Mouse (Mus musculus) urinary bladder, postnatal 25 days (tissue): ENCODE measurements around the gene Mapkap1.

ENCODE experiments used
- DNase-seq: peaks from one replicate; pipeline ENCODE4 v3.0.0; 2022; ENCODE audit warnings: low spot score

The Mapkap1 gene

DNA sequence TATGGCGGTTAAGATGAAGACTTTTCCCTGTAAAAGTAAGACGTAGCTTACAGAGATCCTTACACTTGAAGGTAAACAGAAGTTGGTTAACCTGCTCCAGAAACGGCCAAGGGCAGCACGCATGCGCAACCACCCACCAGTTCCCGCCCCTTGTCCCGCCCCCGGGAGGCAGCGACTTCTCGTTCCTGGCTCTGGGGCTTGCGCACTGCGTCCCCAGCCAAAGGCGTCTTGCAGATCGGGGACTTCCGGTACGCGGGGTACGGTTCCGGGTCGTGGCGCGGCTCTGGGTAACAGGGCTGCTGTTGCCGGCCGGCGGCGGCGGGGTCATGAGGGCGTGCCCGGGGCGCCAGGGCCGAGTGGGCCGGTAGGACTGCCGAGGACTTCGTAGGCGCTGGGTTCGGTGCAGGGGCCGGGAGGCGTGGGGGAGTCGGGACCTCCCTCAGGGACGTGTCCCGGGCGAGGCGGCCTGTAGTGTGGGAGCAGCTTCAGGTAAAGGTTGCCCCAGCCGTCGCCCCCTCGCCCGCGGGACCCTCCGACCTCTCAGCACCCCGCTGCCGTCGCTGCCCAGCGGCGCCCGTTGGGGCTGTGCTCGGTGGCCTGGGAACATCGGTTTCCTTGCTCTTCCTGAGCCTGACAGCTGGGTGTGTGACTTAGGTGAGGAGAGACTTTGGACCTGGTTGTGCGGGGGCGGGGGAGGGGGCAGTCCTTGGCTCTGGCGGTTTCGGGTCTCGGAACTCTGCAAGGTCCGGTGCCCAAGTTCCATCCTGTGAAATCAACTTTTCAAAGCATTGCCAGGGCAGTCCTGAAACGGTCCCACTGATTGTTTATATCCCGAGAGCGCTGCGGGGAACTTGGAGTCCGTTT, at the start of gene Mapkap1:
TSS of gene Mapkap1 (plus strand) at position 171 of the 864 bp plus-strand sequence.
- peak; percentile 95 for DNase-seq

DNA sequence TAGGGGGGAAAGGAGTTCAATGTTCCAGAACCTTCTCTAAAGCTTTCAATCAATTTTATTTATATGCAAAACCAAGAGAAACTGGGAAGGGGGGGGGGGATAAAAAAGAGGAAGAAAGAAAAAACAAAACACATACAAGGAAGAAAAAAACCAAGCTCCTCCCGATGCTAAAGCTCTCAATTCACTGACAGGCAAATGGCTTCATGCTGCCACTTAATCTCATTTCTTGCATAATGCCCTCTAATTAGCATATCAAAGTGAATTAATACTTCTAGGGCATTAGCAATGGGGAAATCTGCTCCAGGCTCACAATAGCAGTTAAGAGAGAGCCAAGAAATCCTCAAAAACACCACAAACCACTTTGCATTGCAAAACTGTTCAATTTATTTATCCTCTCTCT, 42.9 kb upstream of the Mapkap1 start:
- no peak for DNase-seq

DNA sequence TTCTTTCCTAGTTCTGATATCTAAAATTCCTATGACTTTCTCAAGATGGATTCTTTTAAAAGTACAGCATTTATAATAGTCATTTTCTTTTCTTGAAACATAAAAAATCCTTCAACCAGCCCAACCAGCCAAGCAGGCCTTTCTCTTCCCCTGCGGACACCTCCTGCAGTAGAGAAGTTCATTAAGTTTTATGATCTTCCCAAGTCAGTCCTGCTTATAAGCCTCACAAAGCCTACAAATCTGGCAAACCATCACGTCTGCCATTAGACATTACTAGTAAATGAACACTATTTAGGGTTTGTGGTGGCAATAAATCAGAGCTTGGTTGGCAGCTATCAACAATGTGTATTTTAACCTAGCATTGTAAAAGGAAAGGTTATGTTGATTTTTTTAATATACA, 39.5 kb upstream of the Mapkap1 start:
- DNase-seq = no peak

DNA sequence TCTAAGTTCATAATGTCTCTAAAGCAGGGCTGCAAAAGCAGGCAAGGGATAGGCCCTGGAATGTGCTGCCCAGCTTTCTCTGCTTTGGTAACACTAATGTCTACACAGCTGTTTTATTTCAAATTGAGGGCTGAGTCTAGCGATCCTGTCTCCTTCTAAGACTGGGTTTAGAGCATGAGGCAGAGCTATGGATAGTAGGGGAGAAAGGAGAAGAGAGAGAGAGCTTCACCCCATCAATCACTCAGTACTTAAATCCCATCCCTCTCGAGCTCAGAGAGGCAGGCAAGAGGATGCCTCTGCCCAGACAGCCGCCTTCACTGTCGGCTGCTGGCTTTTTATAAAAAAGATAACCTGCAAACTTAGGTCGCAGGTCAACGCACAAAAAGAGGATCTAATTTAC, 38.2 kb upstream of the Mapkap1 start:
- no peak for DNase-seq

DNA sequence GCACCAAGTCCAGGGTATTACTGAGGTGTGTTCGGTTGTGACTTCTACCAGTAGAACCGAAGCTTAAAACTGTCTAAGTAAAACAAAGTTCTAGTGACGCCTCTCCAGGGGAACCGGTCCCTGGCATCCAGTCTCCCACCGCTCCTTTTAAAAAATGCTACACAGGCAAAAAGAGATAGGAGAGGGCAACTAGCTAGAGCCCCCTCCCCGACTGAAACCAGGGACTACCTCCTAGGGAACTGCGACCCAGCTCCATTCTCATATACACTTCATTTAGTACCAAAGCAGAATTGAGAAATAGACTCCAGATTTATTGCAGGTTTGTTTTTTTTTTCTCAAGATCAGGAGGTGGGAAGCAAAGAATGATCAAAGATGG, 36.2 kb upstream of the Mapkap1 start:
- no peak for DNase-seq

DNA sequence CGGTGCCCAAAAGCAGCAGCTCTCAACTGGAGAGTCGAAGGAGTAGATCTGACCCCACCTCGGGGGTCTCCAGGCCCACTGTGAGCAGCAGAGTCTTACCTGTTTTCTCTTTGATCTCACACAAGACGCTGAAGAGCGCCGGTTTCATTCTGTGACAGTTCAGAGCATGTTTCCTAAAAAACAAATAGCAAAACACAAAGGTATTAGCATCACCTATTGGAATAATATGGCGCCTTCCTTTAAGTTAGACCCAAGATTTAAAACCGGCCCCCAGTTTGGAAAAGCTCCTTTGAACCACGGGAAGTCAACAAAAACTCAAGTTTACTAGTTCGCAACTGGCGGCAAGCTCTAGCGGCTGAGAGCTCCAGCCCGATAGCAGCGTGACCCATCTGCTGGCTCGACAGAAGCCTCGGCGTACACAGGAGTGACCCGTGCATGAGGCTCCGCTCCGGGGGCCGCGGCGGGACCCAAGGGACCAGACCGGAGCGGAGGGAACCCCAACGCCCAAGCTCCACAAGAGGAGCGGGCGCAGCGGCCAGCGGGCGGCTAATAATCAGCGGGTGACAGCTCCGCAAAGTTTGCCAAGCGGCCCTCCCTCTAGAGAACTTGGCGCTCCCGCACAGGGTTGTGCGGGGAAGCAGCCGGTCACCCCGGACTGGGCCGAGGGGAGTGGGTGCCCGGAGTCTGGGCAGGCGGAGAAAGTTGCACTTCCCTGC, 35.7 kb upstream of the Mapkap1 start:
- DNase-seq = peak; percentile 19

DNA sequence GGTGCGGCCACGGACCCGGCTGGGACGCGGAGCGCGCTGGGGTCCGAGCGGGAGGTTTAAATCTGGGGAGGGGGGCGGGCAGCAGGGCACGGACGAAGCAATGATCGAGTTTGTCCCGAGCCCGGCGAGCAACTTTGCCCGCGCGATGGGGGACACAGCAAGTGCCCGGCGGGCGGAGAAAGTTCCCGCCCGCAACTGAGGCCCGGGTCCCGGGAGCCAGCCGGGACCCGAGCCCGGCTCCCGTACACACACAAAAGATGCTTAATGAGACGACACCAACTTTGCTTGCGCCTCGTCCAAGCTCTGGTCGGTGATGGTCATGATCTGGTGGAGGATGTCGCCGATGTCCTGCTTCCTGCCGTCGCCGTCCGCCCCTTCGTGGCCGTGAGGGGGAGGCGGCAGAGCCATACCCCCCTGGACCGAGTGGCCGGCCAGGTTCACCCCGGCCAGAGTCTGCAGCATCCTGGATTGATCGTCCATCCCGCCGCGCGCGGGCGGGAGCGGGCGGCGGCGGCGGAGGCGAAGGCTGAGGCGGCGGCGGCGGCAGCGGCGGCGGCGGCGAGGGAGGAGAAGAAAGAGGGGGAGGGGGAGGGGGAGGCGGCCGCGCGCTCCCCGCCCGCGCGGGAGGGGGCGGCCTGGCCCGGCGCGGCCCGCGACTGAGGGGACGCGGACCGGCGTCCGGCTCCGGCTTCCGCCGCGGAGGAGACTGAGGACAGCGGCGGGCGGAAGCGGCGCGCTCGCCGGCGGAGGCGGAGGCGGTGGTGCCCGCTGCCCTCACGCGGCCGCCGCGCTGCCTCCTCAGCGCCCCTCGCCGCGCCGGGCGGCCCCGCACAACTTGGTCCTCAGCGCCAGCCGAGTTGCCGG, 34.9 kb upstream of the Mapkap1 start:
- peak; percentile 37 for DNase-seq

DNA sequence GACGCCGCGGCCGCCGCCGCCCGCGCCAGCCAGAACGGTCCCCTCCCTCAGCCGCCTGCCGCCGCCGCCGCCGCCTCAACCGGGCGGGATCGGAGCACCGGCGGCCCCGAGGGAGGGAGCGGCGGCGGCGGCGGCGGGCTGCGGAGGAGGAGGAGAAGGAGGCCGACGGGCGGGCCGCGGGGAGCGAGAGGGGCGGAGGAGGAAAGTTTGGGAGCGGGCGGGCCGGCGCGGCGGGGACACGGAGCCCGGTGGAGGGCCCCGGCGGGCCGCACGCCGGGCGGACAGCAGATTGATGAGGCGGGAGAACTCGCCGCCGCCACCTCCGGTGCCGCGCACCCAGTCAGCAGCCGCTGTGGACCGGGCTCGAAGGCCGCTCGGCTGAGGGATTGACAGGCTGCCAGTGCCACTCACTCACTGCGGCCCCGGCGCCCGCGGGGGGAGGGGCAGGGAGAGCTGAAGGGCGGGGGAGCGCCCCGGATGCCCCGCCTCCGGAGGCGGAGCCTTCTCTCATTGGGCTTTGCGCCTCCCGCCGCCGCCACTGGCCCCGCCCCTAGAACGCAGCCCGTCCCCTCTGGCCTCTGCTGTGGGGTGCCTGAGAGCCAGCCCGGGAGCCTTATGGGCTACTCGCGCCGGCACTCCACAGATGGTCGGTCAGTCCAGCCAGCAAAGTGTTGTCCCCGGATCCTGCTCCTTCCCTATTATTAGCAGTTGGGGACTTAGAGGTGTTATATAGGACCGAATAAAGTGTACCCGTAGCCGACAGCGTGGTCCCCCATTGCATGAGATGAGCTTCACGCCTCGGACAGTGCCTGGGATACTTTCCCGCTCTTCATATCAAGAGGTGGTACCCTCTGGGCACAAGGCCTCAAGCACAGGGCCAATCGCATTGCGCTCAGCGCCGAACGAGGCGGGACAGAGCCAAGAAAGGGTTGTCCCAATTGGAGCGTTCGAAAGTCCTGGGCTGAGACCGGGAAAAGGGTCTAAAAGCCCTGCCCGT, 34.0 kb upstream of the Mapkap1 start, which contains the start of gene Pbx3:
TSS of gene Pbx3 (minus strand) at position 838 of the 997 bp plus-strand sequence.
- peak; percentile 98 for DNase-seq

DNA sequence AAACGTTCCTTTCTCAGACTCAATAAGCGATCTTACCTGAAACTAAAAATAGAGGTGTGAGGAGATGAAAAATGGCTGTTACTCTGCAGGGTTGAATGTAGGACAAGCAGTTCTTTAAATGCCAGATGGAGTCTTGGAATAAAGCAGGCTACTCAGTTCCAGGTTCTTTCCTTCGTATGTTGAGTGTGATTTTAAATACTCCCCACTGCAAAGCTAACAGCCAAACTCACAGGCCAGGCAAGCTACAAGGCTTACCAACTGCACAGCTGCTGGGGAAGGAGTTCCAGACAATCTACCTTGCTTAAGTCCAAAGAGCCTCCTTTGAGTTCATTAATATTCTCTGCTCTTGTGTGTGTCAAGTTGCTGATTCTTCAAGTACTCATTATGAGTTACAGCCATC, 32.7 kb upstream of the Mapkap1 start:
- DNase-seq = no peak

DNA sequence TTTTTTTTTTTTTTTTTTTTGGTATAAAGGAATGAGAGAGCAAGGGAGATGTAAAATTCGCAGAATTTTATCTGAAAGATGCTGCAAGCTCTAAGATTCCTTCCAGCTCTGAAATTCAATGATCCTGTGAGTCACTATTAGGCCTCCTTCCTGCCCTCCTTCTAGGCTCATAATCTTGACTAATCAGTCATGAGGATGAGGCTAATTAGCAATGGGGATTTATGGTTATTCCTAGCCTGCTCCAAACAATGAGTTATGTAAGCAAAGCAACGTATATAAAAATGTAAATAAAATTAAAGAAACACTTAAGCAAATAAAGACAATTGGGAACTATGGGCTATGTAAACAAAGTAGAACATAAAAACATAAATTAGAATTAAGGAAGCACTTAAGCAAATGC, 32.2 kb upstream of the Mapkap1 start:
- DNase-seq = no peak

DNA sequence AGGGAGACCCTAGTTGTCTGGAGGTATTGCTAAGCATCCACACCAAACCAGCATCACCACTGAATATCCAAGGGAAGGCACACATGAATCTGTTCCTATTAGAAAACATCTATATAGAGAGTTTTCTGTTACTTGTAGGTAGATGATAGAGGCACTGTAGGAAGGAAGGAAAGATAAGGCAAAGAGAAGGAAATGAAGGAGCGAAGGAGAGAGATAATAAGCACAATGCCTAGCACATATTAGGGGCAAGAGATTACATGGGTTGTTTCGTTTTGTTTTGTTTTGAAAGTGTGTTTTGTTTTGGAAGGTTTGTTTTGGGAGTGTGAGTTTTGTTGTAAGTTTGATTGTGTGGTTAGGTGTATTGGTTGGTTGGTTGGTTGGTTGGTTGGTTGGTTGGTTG, 27.6 kb upstream of the Mapkap1 start:
- DNase-seq = no peak

DNA sequence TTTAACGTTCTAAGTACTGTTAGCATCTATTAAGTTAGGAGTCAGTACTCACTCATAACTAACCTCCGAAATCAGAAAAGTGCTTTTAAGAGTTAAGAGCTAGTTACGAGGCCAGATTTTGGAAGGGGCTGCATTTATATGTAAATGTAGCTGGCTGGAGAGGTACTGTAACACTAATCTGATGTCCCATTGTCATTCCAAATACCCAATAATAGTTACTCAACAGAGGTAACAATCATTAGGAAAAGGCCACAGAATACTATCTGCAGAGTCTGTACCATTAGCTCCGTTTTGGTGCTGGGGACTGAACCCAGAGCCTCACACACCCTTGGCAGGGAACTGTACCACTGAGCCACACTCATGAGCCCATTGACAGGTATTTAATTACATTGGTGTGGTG, 7.0 kb upstream of the Mapkap1 start:
- DNase-seq = no peak

DNA sequence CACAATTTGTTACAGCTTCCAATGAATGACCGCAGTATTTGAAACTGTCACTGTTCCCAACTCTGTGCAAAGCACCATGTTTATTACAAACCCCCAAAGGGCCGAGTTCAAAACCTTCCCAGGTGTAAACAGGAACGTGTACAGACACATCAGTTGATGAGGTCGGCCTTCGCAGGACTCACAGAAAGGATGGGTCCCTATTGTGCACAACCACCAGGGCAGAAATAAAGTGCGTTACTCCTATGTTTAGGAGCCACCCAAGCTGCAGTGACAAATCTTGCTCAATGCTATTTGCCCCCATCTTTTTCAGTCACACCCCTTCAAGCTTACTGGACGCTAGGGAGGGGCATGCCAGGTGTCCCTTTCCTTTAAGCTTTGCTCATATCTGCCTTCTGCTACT, 1.0 kb downstream of the Mapkap1 start:
- DNase-seq = no peak

DNA sequence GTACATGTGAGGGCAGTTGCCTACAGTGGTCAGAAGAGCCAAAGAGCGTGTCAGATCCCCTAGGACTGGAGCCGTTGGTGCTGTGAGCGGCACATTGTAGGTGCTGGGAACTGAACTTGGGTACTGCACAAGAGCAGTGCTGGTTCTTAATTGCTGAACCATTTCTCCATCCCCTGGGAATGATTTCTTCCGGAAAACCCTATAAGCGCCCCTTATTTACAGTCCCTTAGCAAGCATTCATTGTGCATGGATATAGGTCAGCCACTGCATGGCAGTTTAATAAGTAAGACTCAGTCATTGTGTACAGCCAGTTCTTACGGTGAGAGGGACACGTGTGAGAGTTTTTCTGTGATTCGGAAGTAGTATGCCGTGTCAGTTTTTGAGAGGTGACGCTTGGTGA, 1.8 kb downstream of the Mapkap1 start:
- no peak for DNase-seq

DNA sequence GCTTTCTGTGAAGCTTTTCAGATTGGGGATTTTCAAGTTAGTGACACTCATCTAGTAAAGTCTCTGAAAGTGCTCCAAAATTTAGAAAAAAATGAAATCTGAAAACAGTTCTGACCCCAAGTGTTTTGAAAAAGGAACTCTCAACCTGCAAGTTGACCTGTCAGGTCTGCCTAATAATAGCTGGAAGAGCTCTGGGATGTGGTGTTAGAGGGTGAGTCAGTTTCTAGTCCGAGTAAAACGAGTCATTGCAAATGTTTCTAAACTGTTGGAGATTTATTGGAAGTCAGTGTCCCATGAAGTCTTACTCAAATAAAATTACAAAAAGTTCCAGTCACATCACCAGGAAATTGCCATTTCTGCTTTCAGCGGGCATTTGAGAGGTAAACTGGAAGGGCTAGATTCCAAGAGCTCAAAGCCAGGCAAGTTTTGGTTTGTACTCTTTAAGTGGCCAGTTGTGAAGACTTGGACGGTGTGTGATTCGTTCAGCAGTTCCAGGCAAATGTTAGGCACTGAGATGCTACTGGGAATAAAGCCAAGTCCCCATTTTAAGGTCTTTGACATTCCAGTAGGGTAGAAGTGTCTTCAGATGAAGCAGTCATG, 3.3 kb downstream of the Mapkap1 start:
- no peak for DNase-seq

DNA sequence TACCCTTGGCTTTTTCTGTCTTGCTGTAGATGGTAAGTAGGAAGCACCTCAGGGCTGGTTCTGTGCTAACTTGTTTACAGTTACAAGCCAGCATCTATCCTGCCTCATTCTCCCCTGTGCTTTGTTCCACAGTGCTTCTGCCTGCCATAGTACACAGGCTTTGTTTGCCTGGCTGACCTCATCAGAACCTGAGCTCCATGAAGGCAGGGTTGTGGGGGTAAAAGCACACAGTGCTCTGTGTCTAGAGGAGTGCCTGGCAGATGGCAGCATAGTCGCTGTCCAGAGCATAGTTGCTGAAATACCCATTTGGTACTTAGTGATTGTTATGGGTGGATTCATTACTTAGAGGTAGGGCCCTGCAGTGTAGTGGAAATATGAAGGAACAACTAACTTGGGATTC, 13.7 kb downstream of the Mapkap1 start:
- DNase-seq = no peak

DNA sequence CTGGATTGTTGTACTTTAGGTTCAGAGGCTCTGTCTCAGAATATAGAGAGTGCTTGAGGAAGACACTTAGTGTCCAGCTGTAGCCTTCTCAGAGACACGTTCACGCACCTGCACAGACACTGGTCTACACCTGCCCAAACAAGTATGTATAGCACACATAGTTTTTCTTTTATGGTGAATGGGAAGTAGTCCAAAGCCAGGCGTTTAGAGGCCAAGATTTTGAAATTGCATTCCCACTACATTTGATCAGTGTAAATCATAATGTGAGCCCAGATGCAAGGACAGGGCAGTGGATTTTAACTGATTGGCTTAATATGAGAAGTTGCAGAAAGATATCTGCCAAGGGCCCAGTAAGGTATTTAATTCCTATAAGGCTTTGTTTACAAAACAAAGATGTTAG, 17.6 kb downstream of the Mapkap1 start:
- no peak for DNase-seq

DNA sequence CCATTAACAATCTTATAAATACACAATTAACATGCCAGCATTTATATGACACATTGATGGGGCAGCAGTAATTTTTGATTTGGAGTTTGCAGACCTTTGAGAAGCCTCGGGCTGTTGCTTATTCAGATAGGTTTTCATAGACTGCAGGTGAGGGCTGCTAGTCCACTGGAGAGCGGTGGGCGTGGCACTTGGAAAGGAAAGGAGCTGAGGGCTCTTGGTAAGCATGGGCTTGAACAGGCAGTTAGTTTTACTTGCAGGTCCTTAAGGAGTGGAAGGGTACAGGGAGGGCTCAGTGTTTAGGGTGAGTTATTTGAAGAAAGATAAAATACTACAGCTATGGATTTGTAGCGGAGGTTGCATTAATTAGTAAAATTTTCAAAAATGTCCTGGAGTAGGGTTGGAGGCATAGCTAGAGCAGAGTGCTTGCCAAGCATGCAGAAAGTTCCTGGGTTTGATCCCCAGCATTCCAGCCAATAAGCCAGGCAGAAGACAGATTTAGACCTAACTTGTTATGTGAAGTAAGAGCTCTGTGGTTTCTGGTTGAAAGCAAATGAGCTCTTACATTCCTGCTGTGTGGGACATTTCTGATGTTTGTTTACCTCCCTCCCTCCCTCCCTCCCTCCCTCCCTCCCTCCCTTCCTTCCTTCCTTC, 19.1 kb downstream of the Mapkap1 start:
- no peak for DNase-seq

DNA sequence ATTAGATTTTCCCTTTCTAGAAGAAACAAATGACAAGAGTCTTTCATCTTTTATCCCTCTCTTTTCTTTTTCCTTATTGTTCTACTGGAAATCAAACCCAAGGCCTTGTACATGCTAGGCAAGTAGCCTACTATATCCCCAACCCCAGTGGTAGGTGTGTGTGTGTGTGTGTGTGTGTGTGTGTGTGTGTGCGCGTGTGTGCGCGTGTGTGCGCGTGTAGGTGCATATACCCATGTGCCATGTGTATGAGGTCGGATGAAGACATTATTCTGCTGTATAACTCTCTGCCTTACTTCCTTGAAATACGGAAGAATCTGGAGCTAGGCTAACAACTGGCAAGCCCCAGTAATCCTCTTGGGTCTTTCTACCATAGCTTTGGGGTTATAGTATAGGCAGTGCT, 24.1 kb downstream of the Mapkap1 start:
- DNase-seq = no peak

DNA sequence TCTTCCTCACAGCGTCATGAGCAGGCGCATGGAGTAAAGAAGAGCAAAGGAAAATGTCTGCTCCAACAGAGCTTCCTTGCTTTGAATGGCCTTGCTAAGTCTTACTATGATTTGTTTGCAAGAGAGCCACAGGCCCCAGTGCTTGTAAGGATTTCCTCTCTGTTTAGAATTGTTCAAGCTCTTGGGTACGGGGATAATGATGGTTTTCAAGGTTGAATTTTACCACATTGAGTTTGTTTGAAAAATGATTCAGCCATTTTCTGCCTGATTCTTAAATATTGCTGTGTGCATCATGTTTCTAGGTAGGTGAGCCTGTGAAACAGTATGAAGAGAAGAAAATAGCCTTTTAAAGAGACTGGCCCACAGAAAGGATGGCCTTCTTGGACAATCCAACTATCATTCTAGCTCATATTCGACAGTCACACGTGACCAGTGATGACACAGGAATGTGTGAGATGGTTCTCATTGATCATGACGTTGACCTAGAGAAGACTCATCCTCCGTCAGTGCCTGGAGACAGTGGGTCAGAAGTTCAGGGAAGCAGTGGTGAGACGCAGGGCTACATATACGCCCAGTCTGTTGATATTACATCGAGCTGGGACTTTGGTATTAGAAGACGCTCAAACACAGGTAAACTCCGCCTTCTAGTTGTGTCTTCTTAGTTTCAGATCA, 25.3 kb downstream of the Mapkap1 start:
- no peak for DNase-seq
